Mouse (Mus musculus) yolk sac, embryonic 10.5 days (tissue): ENCODE results near the gene Asf1b.

Experiments
- DNase-seq: peaks from one replicate; pipeline ENCODE4 v3.0.0-alpha.2; 2017; ENCODE audit warnings: low spot score

Gene Asf1b

GRCm38 (mm10) chr8:83955106-83955957 is at the start of gene Asf1b, which contains the start of gene Gm10644:
TSS of gene Asf1b (plus strand) at chr8:83955507.
TSS of gene Gm10644 (minus strand) at chr8:83955205.
- DNase-seq: peak; percentile 100

DNA sequence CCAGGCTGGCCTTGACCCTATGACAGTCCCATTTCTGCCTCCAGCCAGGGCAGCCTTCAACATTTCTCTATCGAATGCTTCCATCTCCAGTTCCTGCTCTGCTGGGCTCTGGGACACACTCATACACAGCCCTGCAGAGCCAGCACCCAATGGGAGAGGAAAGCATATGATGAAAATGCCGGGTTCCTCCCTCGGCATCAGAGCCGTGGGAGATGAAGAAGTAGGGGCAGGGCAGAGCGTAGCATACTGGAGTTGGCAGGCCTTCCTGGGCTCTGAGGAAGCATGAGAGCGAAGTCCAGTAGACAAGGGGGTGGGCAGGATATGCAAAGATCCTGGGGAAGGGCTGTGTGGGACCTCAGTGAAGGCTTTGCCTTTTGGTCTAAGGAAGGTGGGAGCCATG is 46.7 kb upstream of the Asf1b start:
- DNase-seq: no peak

GRCm38 (mm10) chr8:83909311-83909710 is 46.0 kb upstream of the Asf1b start:
- no peak for DNase-seq

GRCm38 (mm10) chr8:83911809-83912731 is 43.2 kb upstream of the Asf1b start:
- no peak for DNase-seq

DNA sequence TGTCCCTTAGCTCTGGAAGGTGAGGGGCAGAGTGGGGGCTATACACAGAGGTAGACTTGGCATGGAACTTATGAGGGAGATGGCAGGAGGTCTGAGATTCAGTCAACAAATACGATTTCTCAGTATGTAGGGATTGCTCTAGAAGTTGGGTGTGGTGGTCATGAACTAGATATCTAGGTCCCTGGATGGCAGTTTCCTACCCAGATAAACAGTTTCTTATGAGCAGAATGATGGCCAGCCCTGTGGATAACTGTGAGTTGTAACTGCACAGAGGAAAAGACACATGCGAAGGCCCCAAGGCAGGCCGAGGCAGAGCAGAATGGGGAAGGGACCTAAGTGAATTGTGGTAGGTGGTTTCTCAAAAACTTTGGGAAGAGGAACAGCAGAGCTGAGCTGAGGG is 41.1 kb upstream of the Asf1b start:
- no peak for DNase-seq

- no peak for DNase-seq
These were observed 40.4 kb upstream of the Asf1b start for GRCm38 (mm10) chr8:83914860-83915259.

DNA sequence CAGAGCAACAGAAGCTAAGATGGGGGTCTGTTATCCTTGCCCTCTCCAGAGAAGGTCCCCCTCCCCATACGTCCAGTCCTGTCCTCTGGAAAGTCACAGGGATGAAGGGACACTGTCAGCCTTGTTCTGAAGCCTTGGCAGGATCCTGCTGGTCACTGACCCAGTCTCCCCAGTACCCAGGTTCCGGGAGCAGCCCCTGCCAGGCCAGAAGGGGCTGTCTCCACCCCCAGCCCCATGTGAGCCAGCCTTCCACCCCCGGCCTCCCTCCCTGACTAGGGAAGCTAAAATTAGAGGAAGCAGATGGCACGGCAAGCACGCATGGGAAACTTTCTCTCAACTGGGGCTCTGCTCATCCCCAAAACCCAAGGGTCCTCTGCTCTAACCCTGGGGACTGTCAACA is 39.3 kb upstream of the Asf1b start:
- DNase-seq: no peak

DNA sequence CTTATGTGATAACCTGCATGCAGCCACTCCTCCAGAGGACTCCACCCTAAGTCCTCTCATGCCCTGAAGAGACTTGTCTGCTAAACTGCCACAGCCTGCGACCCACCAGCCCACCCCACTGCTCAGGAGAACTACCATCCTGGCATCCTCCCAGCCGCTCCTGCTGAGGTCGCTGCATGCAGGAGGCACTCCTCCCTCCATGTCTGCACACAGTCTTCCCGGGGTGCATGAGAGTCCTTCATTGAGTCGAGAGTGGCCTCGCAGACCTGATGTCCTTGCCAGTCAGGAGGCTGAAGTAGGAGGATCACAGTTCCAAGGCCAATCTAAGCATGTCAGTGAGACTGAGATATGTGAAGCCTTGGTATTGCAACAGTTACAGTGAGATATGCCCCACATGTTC is 37.7 kb upstream of the Asf1b start:
- DNase-seq: no peak

GRCm38 (mm10) chr8:83921558-83921957 is 33.7 kb upstream of the Asf1b start:
- no peak for DNase-seq

DNA sequence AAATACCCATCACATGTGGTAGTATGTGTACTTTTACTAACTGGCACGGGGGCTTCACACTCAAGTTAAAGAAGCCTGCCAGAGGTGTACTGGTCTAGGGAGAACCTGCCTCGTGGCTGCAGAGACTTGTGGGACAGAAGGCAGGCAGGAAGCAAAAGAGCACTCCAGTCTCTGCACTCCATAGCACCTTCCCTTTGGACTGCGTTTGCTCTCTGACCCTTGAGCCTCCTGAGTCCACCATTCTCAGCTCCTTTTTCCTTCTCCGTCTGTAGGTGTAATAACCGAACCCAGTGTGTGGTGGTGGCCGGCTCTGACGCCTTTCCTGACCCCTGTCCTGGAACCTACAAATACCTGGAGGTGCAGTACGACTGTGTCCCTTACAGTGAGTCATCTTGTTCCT is 32.6 kb upstream of the Asf1b start:
- no peak for DNase-seq

- no peak for DNase-seq
These were observed 30.7 kb upstream of the Asf1b start for GRCm38 (mm10) chr8:83924585-83924984.

DNA sequence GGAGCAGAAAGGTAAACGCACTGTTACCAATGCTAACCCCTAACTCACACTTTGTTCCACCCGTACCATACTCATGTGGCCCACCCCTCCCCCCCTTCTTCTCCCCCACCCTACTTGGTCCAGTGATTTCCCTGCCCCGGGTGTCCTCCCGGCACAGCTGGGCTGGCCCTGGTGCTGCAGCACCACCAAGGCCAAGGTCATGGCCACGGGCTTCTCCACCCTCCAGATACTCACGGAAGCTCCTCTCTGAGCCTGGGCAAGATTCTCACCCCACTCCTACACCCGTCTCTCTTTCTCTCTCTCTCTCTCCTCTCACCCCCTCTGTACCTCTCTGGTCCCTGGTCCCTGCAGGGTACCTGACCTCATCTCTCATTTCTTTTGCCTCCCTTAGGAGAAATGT is 29.0 kb upstream of the Asf1b start:
- no peak for DNase-seq

GRCm38 (mm10) chr8:83934222-83934621 is 21.1 kb upstream of the Asf1b start:
- no peak for DNase-seq

DNA sequence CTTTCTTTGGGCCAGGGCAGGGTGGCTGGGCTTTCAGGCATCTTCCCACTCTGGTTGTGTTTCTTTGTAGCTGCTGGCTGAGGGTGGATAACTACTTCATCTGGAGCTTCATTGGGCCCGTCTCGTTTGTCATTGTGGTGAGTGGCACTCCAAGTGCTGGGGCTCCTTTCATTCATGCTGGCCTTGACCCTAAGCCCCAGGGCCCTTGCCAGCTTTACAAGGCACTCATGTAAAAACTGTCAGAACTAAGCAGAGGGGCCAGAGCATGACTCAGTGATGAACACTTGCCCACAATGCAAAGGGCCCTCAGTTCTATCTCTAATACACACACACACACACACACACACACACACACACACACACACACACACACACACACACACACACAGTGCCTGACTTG is 20.3 kb upstream of the Asf1b start:
- no peak for DNase-seq

GRCm38 (mm10) chr8:83935435-83935834 is 19.9 kb upstream of the Asf1b start:
- no peak for DNase-seq

DNA sequence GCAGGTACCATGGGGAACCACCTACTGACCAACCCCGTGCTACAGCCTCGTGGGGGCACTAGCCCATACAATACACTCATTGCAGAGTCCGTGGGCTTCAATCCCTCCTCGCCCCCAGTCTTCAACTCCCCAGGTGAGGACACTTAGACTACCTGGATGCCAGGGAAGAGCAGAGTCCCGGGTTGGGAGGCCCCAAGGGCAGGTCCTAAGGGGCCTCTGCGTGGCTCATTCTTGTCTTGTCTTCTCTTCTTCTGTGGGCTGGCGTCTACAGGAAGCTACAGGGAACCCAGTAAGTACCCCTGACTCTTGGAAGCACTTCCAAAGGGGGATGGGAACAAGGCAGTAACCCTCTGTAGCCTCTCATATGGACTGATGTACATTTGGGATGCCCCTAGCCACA is 17.7 kb upstream of the Asf1b start:
- no peak for DNase-seq

DNA sequence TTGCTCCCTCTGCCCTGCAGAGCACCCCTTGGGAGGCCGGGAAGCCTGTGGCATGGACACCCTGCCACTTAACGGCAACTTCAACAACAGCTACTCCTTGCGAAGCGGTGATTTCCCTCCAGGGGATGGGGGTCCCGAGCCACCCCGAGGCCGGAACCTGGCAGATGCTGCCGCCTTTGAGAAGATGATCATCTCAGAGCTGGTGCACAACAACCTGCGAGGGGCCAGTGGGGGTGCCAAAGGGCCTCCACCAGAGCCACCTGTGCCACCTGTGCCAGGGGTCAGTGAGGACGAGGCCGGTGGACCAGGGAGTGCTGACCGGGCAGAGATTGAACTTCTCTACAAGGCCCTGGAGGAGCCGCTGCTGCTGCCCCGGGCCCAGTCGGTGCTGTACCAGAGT is 17.0 kb upstream of the Asf1b start:
- no peak for DNase-seq

- DNase-seq: no peak
These were observed 14.1 kb upstream of the Asf1b start for GRCm38 (mm10) chr8:83941066-83941677.

GRCm38 (mm10) chr8:83942446-83942845 is 12.9 kb upstream of the Asf1b start:
- DNase-seq: no peak

DNA sequence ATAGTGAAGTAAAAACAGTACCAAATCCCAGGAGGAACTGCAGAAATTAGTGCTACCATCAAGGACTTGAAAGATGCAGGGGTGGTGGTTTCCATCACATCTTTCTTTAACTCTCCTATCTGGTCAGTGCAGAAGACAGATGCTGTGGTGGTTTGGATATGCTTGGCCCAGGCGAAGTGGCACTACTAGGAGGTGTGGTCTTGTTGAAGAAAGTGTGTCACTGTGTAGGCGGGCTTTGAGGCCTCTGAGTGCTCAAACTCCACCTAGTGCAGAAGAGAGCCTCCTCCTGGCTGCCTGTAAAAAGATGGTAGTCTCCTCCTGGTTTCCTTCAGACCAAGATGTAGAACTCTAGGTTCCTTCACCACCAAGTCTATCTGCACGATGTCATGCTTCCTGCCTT is 9.8 kb upstream of the Asf1b start:
- DNase-seq: no peak

DNA sequence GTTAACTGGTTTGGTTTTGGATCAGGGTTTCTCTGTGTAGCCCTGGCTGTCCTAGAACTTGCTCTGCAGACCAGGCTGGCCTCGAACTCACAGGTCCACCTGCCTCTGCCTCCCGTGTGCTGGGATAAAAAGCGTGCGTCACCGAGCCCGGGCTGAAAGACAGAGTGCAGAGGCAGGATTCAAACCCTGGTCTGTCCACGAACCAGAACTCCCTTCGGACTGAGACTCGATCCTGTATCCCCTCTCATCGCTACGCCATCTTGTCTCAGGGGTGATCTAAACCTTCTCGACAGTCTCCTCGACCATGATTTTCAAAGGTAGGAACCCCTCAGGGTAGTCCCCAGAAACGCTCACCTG is 580 bp upstream of the Asf1b start:
- DNase-seq: no peak

DNA sequence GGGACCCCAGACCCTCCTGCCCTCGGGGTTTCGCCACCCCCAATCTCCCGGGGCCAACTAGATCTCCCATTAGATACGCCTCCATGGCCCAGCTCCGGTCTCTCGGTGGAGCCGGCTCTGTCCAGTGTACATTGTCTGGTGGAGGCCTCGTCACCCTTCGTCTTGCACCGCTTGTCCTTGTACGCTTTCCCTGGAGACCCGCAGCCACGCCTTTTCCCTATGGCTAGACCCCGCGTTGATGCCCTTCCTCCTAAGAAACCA is 581 bp downstream of the Asf1b start:
- no peak for DNase-seq

DNA sequence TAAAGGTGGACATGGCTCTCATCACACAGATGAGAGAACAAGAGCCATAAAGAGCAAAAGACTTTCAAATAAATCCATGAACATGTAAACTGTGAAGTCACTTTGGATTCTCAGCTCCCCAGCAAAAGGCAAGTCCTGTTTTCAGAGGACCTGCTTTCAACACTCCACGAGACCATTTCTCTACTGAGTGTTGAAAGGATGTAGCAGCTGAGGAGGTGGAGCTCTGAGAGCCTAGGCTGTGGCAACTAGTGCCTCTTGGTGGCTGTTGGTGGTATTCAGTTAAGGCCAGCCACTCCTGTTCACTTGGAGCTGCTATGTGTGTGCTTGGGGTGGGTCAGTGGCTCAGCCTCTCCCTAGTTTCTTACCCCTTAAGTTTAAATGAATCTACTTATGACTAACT is 1.5 kb downstream of the Asf1b start:
- no peak for DNase-seq
